Comparison of ENCODE assay signal across 40 mouse cellular contexts in the genomic region with DNA sequence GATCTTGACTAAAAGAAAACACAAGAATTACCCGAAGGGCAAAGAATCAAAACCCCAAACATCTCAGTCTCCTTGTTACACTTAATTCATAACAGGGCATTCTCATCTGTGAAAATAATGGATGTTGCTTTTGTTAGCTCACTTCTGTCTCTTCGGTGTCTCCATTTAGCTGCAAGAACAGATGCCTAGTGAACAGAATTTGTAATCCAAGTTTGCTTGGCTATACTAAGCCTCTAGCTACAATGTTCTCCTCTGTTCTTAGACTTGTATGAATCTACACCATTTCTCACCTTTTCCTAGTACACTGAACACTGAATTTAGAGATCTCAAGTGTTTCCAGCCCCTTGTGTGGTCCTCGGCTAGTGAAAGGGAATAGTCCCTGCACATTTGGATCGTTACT. TPM values are rescaled to one million over a fixed set of nuclear protein-coding genes. Genes with fewer than 3 reads are reported as not detected.
"Had no signal": no experiment of that assay in that cellular context is flagged by ENCODE, and none has a peak within 500 bp of the region (broad histone marks: within the 10 kb centered on the region; RNA-seq: fewer than 3 reads in every experiment).

No protein-coding gene starts in this region.

- H3K4me3 ChIP-seq: gastrocnemius, adult 2 months; heart, embryonic 10.5 days; heart, embryonic 12.5 days; hindbrain, embryonic 13.5 days; hindbrain, embryonic 15.5 days; kidney, embryonic 15.5 days; limb, embryonic 13.5 days; limb, embryonic 15.5 days; liver, embryonic 12.5 days had no signal

- DNase-seq: gastrocnemius, adult 2 months; gastrocnemius, postnatal 10 days; gastrocnemius, postnatal 25 days; heart, adult 18-20 months; heart, postnatal 10 days; heart, postnatal 36 days; kidney, adult 11 months; kidney, adult 2 months; kidney, adult 9 months; kidney, postnatal 14 days; kidney, postnatal 36 days; layer of hippocampus, adult 9-11 months; layer of hippocampus, postnatal 36 days had no signal

- H3K27ac ChIP-seq: gastrocnemius, adult 2 months; heart, embryonic 10.5 days; hindbrain, embryonic 13.5 days; hindbrain, embryonic 15.5 days; hindbrain, postnatal 0 days; kidney, embryonic 15.5 days; kidney, postnatal 0 days; limb, embryonic 13.5 days; limb, embryonic 15.5 days; liver, embryonic 12.5 days; liver, embryonic 14.5 days had no signal

- ATAC-seq: hindbrain, postnatal 0 days; intestine, embryonic 16.5 days; liver, embryonic 12.5 days had no signal

RNA-seq across cellular contexts. Expression of a gene that starts 50.8 kb away (rescaled TPM):
- total RNA-seq: gastrocnemius, adult 2 months; gastrocnemius, postnatal 10 days; gastrocnemius, postnatal 25 days; gastrocnemius, postnatal 4 days; granulocyte monocyte progenitor cell, adult 5-6 weeks; heart, adult 18-20 months; heart, adult 8-10 months; heart, postnatal 10 days; heart, postnatal 36 days; hematopoietic stem cell, adult 5-6 weeks; layer of hippocampus, adult 18-20 months; layer of hippocampus, adult 8-10 months; layer of hippocampus, postnatal 36 days; left cerebral cortex, postnatal 14 days; left cerebral cortex, postnatal 36 days; liver, adult 2 months had no signal
- polyA plus RNA-seq: heart, embryonic 10.5 days; heart, embryonic 12.5 days; heart, embryonic 14.5 days; heart, embryonic 16.5 days; intestine, embryonic 14.5 days; intestine, embryonic 16.5 days; kidney, adult 2 months; kidney, embryonic 15.5 days; kidney, postnatal 0 days; large intestine, adult 2 months; limb, embryonic 11.5 days; limb, embryonic 13.5 days; limb, embryonic 15.5 days; liver, adult 2 months; liver, embryonic 12.5 days; liver, embryonic 14.5 days; liver, embryonic 16.5 days had no signal
